Mouse (Mus musculus): ENCODE results near the gene Olfr670. TPM values are rescaled to one million over a fixed set of nuclear protein-coding genes. Genes with fewer than 3 reads are reported as not detected.

The Olfr670 gene
- polyA plus RNA-seq, 1 experiment from 2014 or later = not detected

Other genes starting within 250 kb of the Olfr670 start
- not detected in 2 replicates for gene Usp17le, start 185.2 kb downstream of the Olfr670 start, polyA plus RNA-seq (2014; fragmentation: Nextera tagmentation; extraction: Ambion mirVana)
- not detected in 2 replicates for gene Usp17lb, start 120.0 kb downstream of the Olfr670 start, polyA plus RNA-seq (2014; fragmentation: Nextera tagmentation; extraction: Ambion mirVana)
- not detected in 2 replicates for gene Usp17la, start 105.6 kb downstream of the Olfr670 start, polyA plus RNA-seq (2014; fragmentation: Nextera tagmentation; extraction: Ambion mirVana)
- gene Olfr665, start 84.6 kb downstream of the Olfr670 start, polyA plus RNA-seq (2014; fragmentation: Nextera tagmentation; extraction: Ambion mirVana) = not detected in 2 replicates
- not detected in 2 replicates for gene Olfr666, start 66.7 kb downstream of the Olfr670 start, polyA plus RNA-seq (2014; fragmentation: Nextera tagmentation; extraction: Ambion mirVana)
- gene Olfr667, start 41.1 kb downstream of the Olfr670 start, polyA plus RNA-seq (2014; fragmentation: Nextera tagmentation; extraction: Ambion mirVana) = not detected in 2 replicates
- not detected in 2 replicates for gene Olfr668, start 34.6 kb downstream of the Olfr670 start, polyA plus RNA-seq (2014; fragmentation: Nextera tagmentation; extraction: Ambion mirVana)
- not detected in 2 replicates for gene Olfr669, start 28.4 kb downstream of the Olfr670 start, polyA plus RNA-seq (2014; fragmentation: Nextera tagmentation; extraction: Ambion mirVana)
- not detected in 2 replicates for gene Olfr671, start 16.5 kb upstream of the Olfr670 start, polyA plus RNA-seq (2014; fragmentation: Nextera tagmentation; extraction: Ambion mirVana)
- not detected in 2 replicates for gene Olfr672, start 39.4 kb upstream of the Olfr670 start, polyA plus RNA-seq (2014; fragmentation: Nextera tagmentation; extraction: Ambion mirVana)
- not detected in 2 replicates for gene Olfr675, start 65.8 kb upstream of the Olfr670 start, polyA plus RNA-seq (2014; fragmentation: Nextera tagmentation; extraction: Ambion mirVana)
- not detected in 2 replicates for gene Olfr676, start 70.1 kb upstream of the Olfr670 start, polyA plus RNA-seq (2014; fragmentation: Nextera tagmentation; extraction: Ambion mirVana)
- not detected in 2 replicates for gene Olfr677, start 88.8 kb upstream of the Olfr670 start, polyA plus RNA-seq (2014; fragmentation: Nextera tagmentation; extraction: Ambion mirVana)
- gene Olfr678, start 101.9 kb upstream of the Olfr670 start, polyA plus RNA-seq (2014; fragmentation: Nextera tagmentation; extraction: Ambion mirVana) = not detected in 2 replicates
- not detected in 2 replicates for gene Olfr679, start 118.6 kb upstream of the Olfr670 start, polyA plus RNA-seq (2014; fragmentation: Nextera tagmentation; extraction: Ambion mirVana)
- not detected in 2 replicates for gene Olfr680-ps1, start 130.2 kb upstream of the Olfr670 start, polyA plus RNA-seq (2014; fragmentation: Nextera tagmentation; extraction: Ambion mirVana)
- not detected in 2 replicates for gene Olfr681, start 154.2 kb upstream of the Olfr670 start, polyA plus RNA-seq (2014; fragmentation: Nextera tagmentation; extraction: Ambion mirVana)
- not detected in 2 replicates for gene Olfr683, start 184.4 kb upstream of the Olfr670 start, polyA plus RNA-seq (2014; fragmentation: Nextera tagmentation; extraction: Ambion mirVana)
- gene Olfr684, start 201.0 kb upstream of the Olfr670 start, polyA plus RNA-seq (2014; fragmentation: Nextera tagmentation; extraction: Ambion mirVana) = not detected in 2 replicates
- gene Olfr685, start 223.4 kb upstream of the Olfr670 start, polyA plus RNA-seq (2014; fragmentation: Nextera tagmentation; extraction: Ambion mirVana) = not detected in 2 replicates
- not detected in 2 replicates for gene Olfr686, start 244.9 kb upstream of the Olfr670 start, polyA plus RNA-seq (2014; fragmentation: Nextera tagmentation; extraction: Ambion mirVana)